Mouse (Mus musculus): ENCODE measurements around the gene Nrde2. TPM values are rescaled to one million over a fixed set of nuclear protein-coding genes. Genes with fewer than 3 reads are reported as not detected.

The Nrde2 gene
- polyA plus RNA-seq, 1 experiment from 2014 or later = 20.1 TPM

DNA sequence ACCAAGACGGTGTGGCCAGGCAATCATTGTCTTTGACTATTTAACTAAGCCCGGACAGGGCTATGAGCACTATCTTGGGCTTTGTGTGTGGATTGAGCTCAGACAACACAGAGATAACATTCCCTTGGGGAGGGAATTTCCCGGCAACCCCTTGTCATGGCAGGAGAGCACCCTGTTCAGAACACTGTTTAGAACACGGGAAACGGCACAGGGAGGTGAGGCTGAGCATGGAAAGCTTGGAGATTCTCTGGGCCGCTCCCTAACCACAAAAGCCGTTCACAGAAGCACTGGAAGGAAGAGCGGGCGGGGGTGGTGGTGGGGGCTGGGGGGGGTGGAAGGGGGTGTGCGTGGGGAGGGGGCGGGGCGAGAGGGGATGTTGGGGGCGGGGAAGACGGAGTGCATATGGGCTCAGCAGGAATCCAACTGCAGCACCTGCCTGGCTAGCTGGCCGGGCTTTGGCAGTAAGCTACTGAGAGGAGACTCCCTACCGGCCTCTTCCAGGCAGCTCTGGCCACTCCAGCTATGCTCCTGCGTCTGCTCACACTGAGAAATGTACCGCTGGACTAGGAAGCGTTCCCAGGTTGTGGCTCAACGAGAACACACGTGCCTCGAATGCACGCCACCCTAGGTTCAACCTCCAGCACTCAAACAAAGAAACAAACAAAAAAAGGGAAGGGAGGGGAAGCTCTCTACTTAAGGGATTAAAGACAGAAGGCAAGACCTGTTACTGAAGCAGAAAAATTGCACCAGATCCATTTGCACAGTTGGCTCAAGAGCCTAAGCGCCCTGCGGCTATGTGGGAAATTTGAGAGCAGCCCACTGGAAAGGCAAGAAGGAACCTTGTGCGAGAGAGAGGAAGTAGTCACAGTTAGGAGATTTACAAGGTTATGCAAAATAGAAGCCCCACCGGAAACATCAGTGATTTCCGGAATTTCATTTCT is 8.7 kb upstream of the Nrde2 start:
- peak overlapping the region; percentile 42; the same call in 1 of the 2 replicates for H3K9ac ChIP-seq (ENCODE audit: low read depth, low read length)
- no peaks in the 10 kb centered on the region for H3K36me3 ChIP-seq (ENCODE audit: control insufficient read depth, insufficient read depth, low read length)
- WGBS = 13% methylated on average over 26 of the region's 28 CpGs
- peak overlapping the region; percentile 49 for H3K4me2 ChIP-seq (replicated peaks; ENCODE audit: low read depth, low read length)
- no peaks in the 10 kb centered on the region for H3K27me3 ChIP-seq (ENCODE audit: control insufficient read depth, insufficient read depth, low read length)
- H3K4me3 ChIP-seq (ENCODE audit: low read length) = peak overlapping the region; percentile 28
- ATAC-seq (ENCODE audit: low FRiP score, low TSS enrichment) = peak; percentile 82
- H3K4me1 ChIP-seq (ENCODE audit: control insufficient read depth, insufficient read depth, low read length) = peaks cover 7% of the 10 kb centered on the region; the same call in 1 of the 2 replicates
- H3K27ac ChIP-seq (ENCODE audit: low read depth, low read length) = peak overlapping the region; percentile 63
- H3K9me3 ChIP-seq (ENCODE audit: control insufficient read depth, low read length) = no peaks in the 10 kb centered on the region

DNA sequence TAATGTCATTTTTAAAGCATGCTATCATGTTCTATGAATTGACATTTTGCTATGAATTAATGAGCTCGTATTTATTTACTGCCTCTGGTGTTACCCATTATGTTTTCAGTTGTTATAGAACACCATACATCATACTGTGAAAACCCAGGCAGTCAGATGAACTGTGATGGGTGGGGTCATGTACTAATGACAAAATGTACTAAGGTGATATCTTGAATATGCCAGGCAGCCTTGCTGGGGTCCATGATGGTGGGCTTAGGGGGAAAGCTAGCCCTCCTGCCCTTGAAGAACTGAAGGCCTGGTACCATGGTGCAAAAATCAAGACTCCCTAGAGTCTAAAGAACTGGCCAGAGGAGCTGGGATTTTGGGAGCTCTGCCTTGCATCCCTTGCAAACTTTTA is 8.0 kb upstream of the Nrde2 start:
- H3K4me2 ChIP-seq (replicated peaks; ENCODE audit: low read depth, low read length) = peak overlapping the region; percentile 49; the same call in 1 of the 2 replicates
- H3K27ac ChIP-seq (ENCODE audit: low read depth, low read length) = peak overlapping the region; percentile 63; the same call in 1 of the 2 replicates
- H3K27me3 ChIP-seq (ENCODE audit: control insufficient read depth, insufficient read depth, low read length) = no peaks in the 10 kb centered on the region
- no peak overlapping the region for H3K4me3 ChIP-seq (ENCODE audit: low read length)
- H3K36me3 ChIP-seq (ENCODE audit: control insufficient read depth, insufficient read depth, low read length) = no peaks in the 10 kb centered on the region
- H3K9me3 ChIP-seq (ENCODE audit: control insufficient read depth, low read length) = no peaks in the 10 kb centered on the region
- 83% methylated on average over 1 of the region's 1 CpGs for WGBS
- peaks cover 7% of the 10 kb centered on the region; the same call in 1 of the 2 replicates for H3K4me1 ChIP-seq (ENCODE audit: control insufficient read depth, insufficient read depth, low read length)
- H3K9ac ChIP-seq (ENCODE audit: low read depth, low read length) = no peak overlapping the region
- ATAC-seq (ENCODE audit: low FRiP score, low TSS enrichment) = no peak

DNA sequence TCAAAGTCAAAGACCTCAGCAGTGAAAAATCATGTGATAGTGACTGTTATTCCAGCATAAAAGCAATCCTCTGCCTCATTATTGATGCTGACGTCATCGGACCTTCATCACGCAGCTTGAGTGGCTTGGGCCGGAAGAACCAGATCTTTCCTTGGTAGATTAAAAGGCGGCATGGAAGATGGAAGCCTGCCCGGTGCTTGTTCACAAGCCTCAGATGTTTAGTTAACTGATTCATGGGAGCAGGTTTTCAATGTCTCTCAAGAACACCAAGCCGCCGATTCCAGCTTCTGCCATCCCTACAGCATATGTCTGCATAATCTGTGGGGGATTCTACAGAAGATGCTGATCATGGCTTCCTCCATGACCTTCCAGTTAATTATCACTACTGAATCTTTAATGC is 7.5 kb upstream of the Nrde2 start:
- Histone ChIP-seq H3K27ac (ENCODE audit: low read depth, low read length) (no peak overlapping the region), H3K36me3 (ENCODE audit: control insufficient read depth, insufficient read depth, low read length) (no peaks in the 10 kb centered on the region), H3K27me3 (ENCODE audit: control insufficient read depth, insufficient read depth, low read length) (no peaks in the 10 kb centered on the region), H3K4me1 (ENCODE audit: control insufficient read depth, insufficient read depth, low read length) (peaks cover 7% of the 10 kb centered on the region; the same call in 1 of the 2 replicates), H3K9me3 (ENCODE audit: control insufficient read depth, low read length) (no peaks in the 10 kb centered on the region), H3K9ac (ENCODE audit: low read depth, low read length) (no peak overlapping the region), H3K4me3 (ENCODE audit: low read length) (no peak overlapping the region), H3K4me2 (replicated peaks; ENCODE audit: low read depth, low read length) (no peak overlapping the region)
- ATAC-seq (ENCODE audit: low FRiP score, low TSS enrichment) = no peak
- WGBS = 86% methylated on average over 8 of the region's 8 CpGs

DNA sequence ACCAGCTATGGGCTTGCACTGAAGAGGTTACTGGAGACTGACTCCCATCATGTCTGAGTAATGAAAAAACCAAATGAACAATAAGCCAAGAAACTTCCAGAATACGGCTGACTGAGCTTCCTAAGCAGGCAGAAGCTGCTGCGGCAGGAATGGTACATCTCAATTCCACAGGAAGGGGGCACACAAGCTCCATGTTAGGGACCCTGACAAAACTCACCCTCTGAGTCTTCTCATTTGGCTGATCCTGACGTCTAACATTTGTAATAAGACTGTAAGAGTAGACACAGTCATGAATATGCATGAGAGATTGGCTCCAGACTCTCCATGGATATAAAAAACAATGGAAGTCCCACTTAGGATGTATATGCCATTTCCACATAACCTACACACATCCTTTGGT is 6.7 kb upstream of the Nrde2 start:
- ATAC-seq (ENCODE audit: low FRiP score, low TSS enrichment) = no peak; the same call in 1 of the 2 replicates
- no peak overlapping the region for H3K4me2 ChIP-seq (replicated peaks; ENCODE audit: low read depth, low read length)
- H3K36me3 ChIP-seq (ENCODE audit: control insufficient read depth, insufficient read depth, low read length) = no peaks in the 10 kb centered on the region
- H3K4me3 ChIP-seq (ENCODE audit: low read length) = no peak overlapping the region
- no peak overlapping the region; the same call in 1 of the 2 replicates for H3K9ac ChIP-seq (ENCODE audit: low read depth, low read length)
- H3K4me1 ChIP-seq (ENCODE audit: control insufficient read depth, insufficient read depth, low read length) = peaks cover 7% of the 10 kb centered on the region; the same call in 1 of the 2 replicates
- H3K27me3 ChIP-seq (ENCODE audit: control insufficient read depth, insufficient read depth, low read length) = no peaks in the 10 kb centered on the region
- WGBS = 22% methylated on average over 3 of the region's 3 CpGs
- no peak overlapping the region for H3K27ac ChIP-seq (ENCODE audit: low read depth, low read length)
- H3K9me3 ChIP-seq (ENCODE audit: control insufficient read depth, low read length) = no peaks in the 10 kb centered on the region

DNA sequence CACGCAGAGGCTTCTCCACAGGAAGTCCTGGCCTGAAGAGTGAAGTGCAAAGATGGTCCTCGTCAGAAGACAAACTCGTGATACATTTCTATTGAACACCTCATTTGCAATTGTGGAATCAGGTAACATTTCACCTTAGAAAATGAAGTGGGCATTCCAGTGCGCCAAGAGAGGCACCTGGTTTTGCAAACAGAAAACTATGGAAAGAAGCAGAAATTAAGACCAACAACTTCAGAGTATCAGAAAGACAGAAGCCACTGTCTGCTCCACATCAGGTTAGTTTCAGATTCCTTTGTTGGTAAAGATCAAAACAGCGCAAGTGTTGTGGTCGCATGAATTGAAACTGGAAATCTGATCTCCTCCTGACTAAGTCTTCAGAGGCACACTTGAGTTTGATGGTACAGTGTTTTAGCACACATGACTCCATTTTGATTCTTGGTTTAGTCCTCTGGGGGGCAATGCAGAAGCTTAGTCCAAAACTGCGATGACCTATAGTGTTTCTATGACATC is 5.6 kb upstream of the Nrde2 start:
- Histone ChIP-seq H3K27ac (ENCODE audit: low read depth, low read length) (no peak overlapping the region), H3K4me3 (ENCODE audit: low read length) (no peak overlapping the region), H3K9ac (ENCODE audit: low read depth, low read length) (no peak overlapping the region), H3K27me3 (ENCODE audit: control insufficient read depth, insufficient read depth, low read length) (no peaks in the 10 kb centered on the region), H3K36me3 (ENCODE audit: control insufficient read depth, insufficient read depth, low read length) (no peaks in the 10 kb centered on the region), H3K4me2 (replicated peaks; ENCODE audit: low read depth, low read length) (no peak overlapping the region), H3K4me1 (ENCODE audit: control insufficient read depth, insufficient read depth, low read length) (peaks cover 7% of the 10 kb centered on the region; the same call in 1 of the 2 replicates), H3K9me3 (ENCODE audit: control insufficient read depth, low read length) (no peaks in the 10 kb centered on the region)
- WGBS = 72% methylated on average over 7 of the region's 7 CpGs
- no peak for ATAC-seq (ENCODE audit: low FRiP score, low TSS enrichment)

DNA sequence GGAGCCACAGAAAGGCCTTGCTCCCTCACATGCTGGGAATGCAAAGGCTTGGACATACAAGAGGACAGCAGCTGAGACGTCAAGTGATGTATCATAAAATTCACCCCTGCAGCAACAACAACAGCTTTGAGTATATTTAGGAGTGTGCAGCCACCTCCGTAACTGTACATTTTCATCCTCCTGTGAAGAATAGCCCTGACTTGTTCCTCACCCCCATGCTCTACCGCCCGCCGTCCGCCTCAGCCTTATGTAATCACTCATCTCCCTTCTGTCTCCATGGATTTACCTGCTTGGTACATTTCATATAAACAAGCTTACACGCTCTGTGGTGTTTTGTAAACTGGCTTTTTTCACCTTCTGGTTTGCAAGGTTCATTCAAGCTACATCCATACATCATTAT is 7.0 kb downstream of the Nrde2 start:
- H3K27ac ChIP-seq (ENCODE audit: low read depth, low read length) = no peak overlapping the region
- WGBS = 91% methylated on average over 7 of the region's 7 CpGs
- no peak for ATAC-seq (ENCODE audit: low FRiP score, low TSS enrichment)
- H3K4me1 ChIP-seq (ENCODE audit: control insufficient read depth, insufficient read depth, low read length) = no peaks in the 10 kb centered on the region
- H3K4me3 ChIP-seq (ENCODE audit: low read length) = no peak overlapping the region
- H3K9me3 ChIP-seq (ENCODE audit: control insufficient read depth, low read length) = no peaks in the 10 kb centered on the region
- H3K4me2 ChIP-seq (replicated peaks; ENCODE audit: low read depth, low read length) = no peak overlapping the region
- no peak overlapping the region for H3K9ac ChIP-seq (ENCODE audit: low read depth, low read length)
- peaks cover 40% of the 10 kb centered on the region for H3K36me3 ChIP-seq (ENCODE audit: control insufficient read depth, insufficient read depth, low read length)
- H3K27me3 ChIP-seq (ENCODE audit: control insufficient read depth, insufficient read depth, low read length) = no peaks in the 10 kb centered on the region

DNA sequence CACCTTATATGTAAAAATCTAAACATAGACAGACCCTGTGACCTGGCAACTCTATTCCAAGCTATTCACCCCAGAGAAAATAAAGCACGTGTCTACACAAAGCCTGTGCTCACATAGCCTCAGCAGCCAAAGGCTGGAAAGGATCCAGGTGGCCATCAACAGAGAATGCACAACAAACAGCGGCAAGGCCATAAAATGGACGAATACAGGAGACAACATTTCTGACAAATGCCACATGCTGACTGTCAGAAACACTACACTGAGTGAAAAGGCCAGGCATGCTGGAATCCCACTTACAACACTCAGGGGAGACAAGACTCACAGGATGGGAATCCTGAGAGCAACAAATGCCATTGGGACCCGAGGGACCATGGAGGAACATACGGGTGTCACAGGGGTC is 15.2 kb downstream of the Nrde2 start:
- H3K27me3 ChIP-seq (ENCODE audit: control insufficient read depth, insufficient read depth, low read length) = no peaks in the 10 kb centered on the region
- WGBS = 56% methylated on average over 5 of the region's 5 CpGs

DNA sequence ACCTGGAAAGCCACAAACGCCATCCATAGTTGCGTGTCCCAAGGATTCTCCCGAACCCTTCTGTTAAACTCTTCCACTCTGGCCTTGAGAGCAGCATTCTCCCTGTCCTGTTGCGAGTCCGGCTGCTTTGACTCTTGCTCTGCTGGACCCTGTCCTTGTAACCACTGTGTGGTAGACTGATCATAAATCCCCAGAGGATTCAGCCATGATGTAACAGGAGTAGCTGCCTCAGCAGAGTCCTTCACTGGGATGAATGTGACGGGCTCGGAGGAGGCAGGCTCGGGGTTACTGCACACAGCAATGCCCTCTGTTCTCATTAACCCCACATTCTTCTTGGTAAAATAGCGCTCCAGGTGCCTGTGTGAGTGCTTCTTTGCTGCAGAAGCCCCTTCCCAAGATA is 15.7 kb downstream of the Nrde2 start:
- H3K4me1 ChIP-seq (ENCODE audit: control insufficient read depth, insufficient read depth, low read length) = no peaks in the 10 kb centered on the region
- no peak overlapping the region for H3K4me3 ChIP-seq (ENCODE audit: low read length)
- peak; percentile 67 for ATAC-seq (ENCODE audit: low FRiP score, low TSS enrichment)
- peaks cover 88% of the 10 kb centered on the region for H3K36me3 ChIP-seq (ENCODE audit: control insufficient read depth, insufficient read depth, low read length)
- H3K27me3 ChIP-seq (ENCODE audit: control insufficient read depth, insufficient read depth, low read length) = no peaks in the 10 kb centered on the region
- H3K27ac ChIP-seq (ENCODE audit: low read depth, low read length) = no peak overlapping the region
- no peak overlapping the region for H3K9ac ChIP-seq (ENCODE audit: low read depth, low read length)
- H3K4me2 ChIP-seq (replicated peaks; ENCODE audit: low read depth, low read length) = no peak overlapping the region
- WGBS = 67% methylated on average over 9 of the region's 9 CpGs
- H3K9me3 ChIP-seq (ENCODE audit: control insufficient read depth, low read length) = no peaks in the 10 kb centered on the region

More for the DNA sequence above, 15.2 kb downstream of the Nrde2 start:
- no peaks in the 10 kb centered on the region for H3K4me1 ChIP-seq (ENCODE audit: control insufficient read depth, insufficient read depth, low read length)
- no peak overlapping the region for H3K27ac ChIP-seq (ENCODE audit: low read depth, low read length)
- ATAC-seq (ENCODE audit: low FRiP score, low TSS enrichment) = peak; percentile 65
- no peaks in the 10 kb centered on the region for H3K9me3 ChIP-seq (ENCODE audit: control insufficient read depth, low read length)
- peaks cover 88% of the 10 kb centered on the region for H3K36me3 ChIP-seq (ENCODE audit: control insufficient read depth, insufficient read depth, low read length)
- H3K4me3 ChIP-seq (ENCODE audit: low read length) = no peak overlapping the region
- no peak overlapping the region for H3K9ac ChIP-seq (ENCODE audit: low read depth, low read length)
- H3K4me2 ChIP-seq (replicated peaks; ENCODE audit: low read depth, low read length) = no peak overlapping the region

All from kidney, embryonic 14.5 days (tissue).